In the genomic region with DNA sequence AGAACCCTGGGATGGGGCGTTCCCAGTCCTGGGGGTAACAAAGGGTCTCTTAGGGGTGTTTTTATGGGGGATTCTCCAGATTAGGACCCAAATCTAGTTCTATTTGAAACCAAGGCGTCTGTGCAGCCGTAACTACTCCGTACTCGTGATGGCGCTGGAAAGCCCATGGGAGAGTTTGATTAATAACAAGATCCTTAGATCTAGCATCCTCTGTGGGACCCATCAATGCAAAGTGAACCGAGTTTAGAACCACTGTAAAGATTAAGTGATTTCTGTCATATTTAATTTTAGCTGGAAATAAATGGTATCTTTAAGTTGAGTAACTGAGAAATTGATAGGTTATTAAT, we compare ENCODE assay signal across 14 mouse cellular contexts. TPM values are rescaled to one million over a fixed set of nuclear protein-coding genes. Genes with fewer than 3 reads are reported as not detected.
DNase-seq lines count a peak whose midpoint lies in the region; ATAC-seq and TF ChIP-seq lines count a peak whose summit lies in the region.
"Had no signal": no experiment of that assay in that cellular context is flagged by ENCODE, and none has a peak within 500 bp of the region (broad histone marks: within the 10 kb centered on the region; RNA-seq: fewer than 3 reads in every experiment).

No protein-coding gene starts in this region.

- H3K4me3 ChIP-seq in intestine, embryonic 14.5 days (ENCODE audit: low read depth, low read length) = no peak overlapping the region
- no peak overlapping the region for H3K4me3 ChIP-seq in intestine, postnatal 0 days (ENCODE audit: low read depth, low read length)
- H3K4me3 ChIP-seq in embryonic facial prominence, embryonic 13.5 days = no peak overlapping the region
- H3K4me3 ChIP-seq in hindbrain, embryonic 12.5 days = no peak overlapping the region
- no peak overlapping the region for H3K4me3 ChIP-seq in midbrain, embryonic 11.5 days (ENCODE audit: low read depth, low read length)

- ATAC-seq in intestine, embryonic 14.5 days (replicated peaks; ENCODE audit: low FRiP score, low TSS enrichment, low read depth) = peak; percentile 23; the same call in 1 of the 2 replicates
- ATAC-seq in intestine, postnatal 0 days = no peak
- ATAC-seq in embryonic facial prominence, embryonic 13.5 days (ENCODE audit: insufficient number of reproducible peaks, insufficient read depth, low FRiP score, low TSS enrichment, low read depth) = no peak
- no peak; the same call in 1 of the 2 replicates for ATAC-seq in hindbrain, embryonic 12.5 days (ENCODE audit: low FRiP score)
- ATAC-seq in midbrain, embryonic 11.5 days (ENCODE audit: low FRiP score) = peak; percentile 31; the same call in 1 of the 2 replicates

- no peak overlapping the region for H3K9ac ChIP-seq in intestine, embryonic 14.5 days (ENCODE audit: low read length)
- no peak overlapping the region for H3K9ac ChIP-seq in intestine, postnatal 0 days (ENCODE audit: low read depth, low read length)
- H3K9ac ChIP-seq in embryonic facial prominence, embryonic 13.5 days = peak overlapping the region; percentile 51; the same call in 1 of the 2 replicates
- no peak overlapping the region for H3K9ac ChIP-seq in hindbrain, embryonic 12.5 days
- H3K9ac ChIP-seq in midbrain, embryonic 11.5 days (ENCODE audit: low read length) = peak overlapping the region; percentile 60
- H3K9ac ChIP-seq: limb, embryonic 15.5 days had no signal

- H3K9me3 ChIP-seq in intestine, embryonic 14.5 days (ENCODE audit: control insufficient read depth, low read length) = no peaks in the 10 kb centered on the region
- no peaks in the 10 kb centered on the region for H3K9me3 ChIP-seq in intestine, postnatal 0 days (ENCODE audit: control insufficient read depth)
- no peaks in the 10 kb centered on the region for H3K9me3 ChIP-seq in embryonic facial prominence, embryonic 13.5 days
- H3K9me3 ChIP-seq in hindbrain, embryonic 12.5 days (replicated peaks) = no peaks in the 10 kb centered on the region
- no peaks in the 10 kb centered on the region for H3K9me3 ChIP-seq in midbrain, embryonic 11.5 days (ENCODE audit: control insufficient read depth, low read length)
- H3K9me3 ChIP-seq: limb, embryonic 15.5 days had no signal

- TF ChIP-seq CTCF in intestine, postnatal 0 days (IDR thresholded peaks at IDR 0.05; ENCODE audit: low read depth) = no peak

- no peaks in the 10 kb centered on the region for H3K27me3 ChIP-seq in intestine, embryonic 14.5 days (replicated peaks; ENCODE audit: control insufficient read depth, insufficient read depth, low read length)
- H3K27me3 ChIP-seq in intestine, postnatal 0 days (replicated peaks; ENCODE audit: control insufficient read depth, insufficient read depth, low read length) = no peaks in the 10 kb centered on the region
- no peaks in the 10 kb centered on the region for H3K27me3 ChIP-seq in embryonic facial prominence, embryonic 13.5 days
- no peaks in the 10 kb centered on the region for H3K27me3 ChIP-seq in hindbrain, embryonic 12.5 days
- H3K27me3 ChIP-seq in midbrain, embryonic 11.5 days (ENCODE audit: control insufficient read depth, insufficient read depth, low read length) = no peaks in the 10 kb centered on the region
- H3K27me3 ChIP-seq: limb, embryonic 15.5 days had no signal

- H3K36me3 ChIP-seq in intestine, embryonic 14.5 days (ENCODE audit: control insufficient read depth, insufficient read depth, low read length) = no peaks in the 10 kb centered on the region
- H3K36me3 ChIP-seq in intestine, postnatal 0 days (ENCODE audit: control insufficient read depth, insufficient read depth) = no peaks in the 10 kb centered on the region
- H3K36me3 ChIP-seq in embryonic facial prominence, embryonic 13.5 days = no peaks in the 10 kb centered on the region
- H3K36me3 ChIP-seq in hindbrain, embryonic 12.5 days = no peaks in the 10 kb centered on the region
- H3K36me3 ChIP-seq in midbrain, embryonic 11.5 days (ENCODE audit: control insufficient read depth, insufficient read depth, low read length) = no peaks in the 10 kb centered on the region
- H3K36me3 ChIP-seq: limb, embryonic 15.5 days had no signal

- no peak overlapping the region for H3K27ac ChIP-seq in intestine, embryonic 14.5 days (ENCODE audit: low read depth)
- H3K27ac ChIP-seq in intestine, postnatal 0 days (ENCODE audit: low read depth, low read length) = no peak overlapping the region
- H3K27ac ChIP-seq in embryonic facial prominence, embryonic 13.5 days = no peak overlapping the region
- no peak overlapping the region for H3K27ac ChIP-seq in hindbrain, embryonic 12.5 days
- H3K27ac ChIP-seq in midbrain, embryonic 11.5 days (ENCODE audit: low read depth, low read length) = no peak overlapping the region
- H3K27ac ChIP-seq: limb, embryonic 15.5 days had no signal

- DNase-seq in intestine, embryonic 14.5 days (ENCODE audit: low spot score) = no peak
- DNase-seq in midbrain, embryonic 11.5 days (ENCODE audit: low spot score, missing footprints) = no peak
- DNase-seq in ovary, postnatal 36 days (ENCODE audit: low spot score) = no peak
- DNase-seq in gastrocnemius, postnatal 4 days (ENCODE audit: low spot score in 2 of 2) = no peak
- DNase-seq in adrenal gland, postnatal 36 days = no peak

- no peaks in the 10 kb centered on the region for H3K4me1 ChIP-seq in intestine, embryonic 14.5 days (replicated peaks; ENCODE audit: control insufficient read depth, insufficient read depth, low read length)
- H3K4me1 ChIP-seq in intestine, postnatal 0 days (replicated peaks; ENCODE audit: control insufficient read depth, insufficient read depth, low read length) = no peaks in the 10 kb centered on the region
- peaks cover 4% of the 10 kb centered on the region; the same call in 1 of the 2 replicates for H3K4me1 ChIP-seq in embryonic facial prominence, embryonic 13.5 days
- 0 out of 2 replicates have a peak, but pooled peaks cover 2% of the 10 kb centered on the region for H3K4me1 ChIP-seq in hindbrain, embryonic 12.5 days
- H3K4me1 ChIP-seq in midbrain, embryonic 11.5 days (ENCODE audit: control insufficient read depth, insufficient read depth, low read length) = no peaks in the 10 kb centered on the region; the same call in 1 of the 2 replicates
- H3K4me1 ChIP-seq: limb, embryonic 15.5 days had no signal

- WGBS in intestine, embryonic 14.5 days = 77% methylated on average over 7 of the region's 7 CpGs
- WGBS in intestine, postnatal 0 days = 81% methylated on average over 7 of the region's 7 CpGs
- 73% methylated on average over 7 of the region's 7 CpGs for WGBS in embryonic facial prominence, embryonic 13.5 days
- WGBS in hindbrain, embryonic 12.5 days = 75% methylated on average over 7 of the region's 7 CpGs
- WGBS in midbrain, embryonic 11.5 days = 77% methylated on average over 7 of the region's 7 CpGs

- H3K4me2 ChIP-seq in intestine, embryonic 14.5 days (ENCODE audit: low read length) = no peak overlapping the region
- H3K4me2 ChIP-seq in intestine, postnatal 0 days (replicated peaks; ENCODE audit: low read depth) = no peak overlapping the region
- H3K4me2 ChIP-seq in embryonic facial prominence, embryonic 13.5 days = peak overlapping the region; percentile 42; the same call in 1 of the 2 replicates
- peak overlapping the region; percentile 40; the same call in 1 of the 2 replicates for H3K4me2 ChIP-seq in hindbrain, embryonic 12.5 days (replicated peaks)
- no peak overlapping the region for H3K4me2 ChIP-seq in midbrain, embryonic 11.5 days

RNA-seq across cellular contexts. Expression of gene 4930579F01Rik, which starts 5.1 kb away (rescaled TPM):
- polyA plus RNA-seq in intestine, embryonic 14.5 days (2014; fragmentation: Nextera tagmentation; extraction: Ambion mirVana) = 0.30 TPM in 1 of 2 replicates, not detected in the other
- 0.09 and 0.10 TPM in 2 replicates for polyA plus RNA-seq in intestine, postnatal 0 days (2015; fragmentation: Nextera tagmentation; extraction: Ambion mirVana)
- 0.74 and 0.81 TPM in 2 replicates for polyA plus RNA-seq in embryonic facial prominence, embryonic 13.5 days (2015; fragmentation: Nextera tagmentation; extraction: Ambion mirVana)
- not detected in 2 replicates for polyA plus RNA-seq in hindbrain, embryonic 12.5 days (2016; fragmentation: Nextera tagmentation; extraction: Ambion mirVana)
- not detected in 2 replicates for polyA plus RNA-seq in midbrain, embryonic 11.5 days (2014; fragmentation: Nextera tagmentation; extraction: Ambion mirVana)
- total RNA-seq in gastrocnemius, postnatal 4 days (2021) = not detected
- total RNA-seq in adrenal gland, postnatal 36 days (2021) = not detected
- total RNA-seq: adrenal gland, adult 2 months; layer of hippocampus, postnatal 25 days had no signal
- polyA plus RNA-seq: adrenal gland, adult 2 months; C2C12; inflammation-experienced regulatory T-cells, adult 6 months; limb, embryonic 15.5 days; spleen, adult 2 months had no signal

RNA-seq across cellular contexts. Expression of gene Adh7, which starts 18.9 kb away (rescaled TPM):
- not detected in 2 replicates for polyA plus RNA-seq in intestine, embryonic 14.5 days (2014; fragmentation: Nextera tagmentation; extraction: Ambion mirVana)
- 0.31 and 0.64 TPM in 2 replicates for polyA plus RNA-seq in intestine, postnatal 0 days (2015; fragmentation: Nextera tagmentation; extraction: Ambion mirVana)
- 3.1 and 3.6 TPM in 2 replicates for polyA plus RNA-seq in embryonic facial prominence, embryonic 13.5 days (2015; fragmentation: Nextera tagmentation; extraction: Ambion mirVana)
- polyA plus RNA-seq in hindbrain, embryonic 12.5 days (2016; fragmentation: Nextera tagmentation; extraction: Ambion mirVana) = 0.15 and 0.17 TPM in 2 replicates
- 0.11 and 0.16 TPM in 2 replicates for polyA plus RNA-seq in midbrain, embryonic 11.5 days (2014; fragmentation: Nextera tagmentation; extraction: Ambion mirVana)
- under 1 TPM; 0.47 to 0.52 TPM for total RNA-seq in gastrocnemius, postnatal 4 days (2021)
- total RNA-seq in adrenal gland, postnatal 36 days (2021) = 10 to 100 TPM in 1 of 2 experiments, 1 to 10 TPM in 1; 8.7 to 55.5 TPM
- polyA plus RNA-seq: inflammation-experienced regulatory T-cells, adult 6 months; spleen, adult 2 months had no signal

RNA-seq across cellular contexts. Expression of gene Mttp, which starts 53.9 kb away (rescaled TPM):
- polyA plus RNA-seq in intestine, embryonic 14.5 days (2014; fragmentation: Nextera tagmentation; extraction: Ambion mirVana) = 45.3 and 58.6 TPM in 2 replicates
- 930 and 998 TPM in 2 replicates for polyA plus RNA-seq in intestine, postnatal 0 days (2015; fragmentation: Nextera tagmentation; extraction: Ambion mirVana)
- 8.7 and 13.3 TPM in 2 replicates for polyA plus RNA-seq in embryonic facial prominence, embryonic 13.5 days (2015; fragmentation: Nextera tagmentation; extraction: Ambion mirVana)
- 10.0 and 11.1 TPM in 2 replicates for polyA plus RNA-seq in hindbrain, embryonic 12.5 days (2016; fragmentation: Nextera tagmentation; extraction: Ambion mirVana)
- 10.0 and 10.7 TPM in 2 replicates for polyA plus RNA-seq in midbrain, embryonic 11.5 days (2014; fragmentation: Nextera tagmentation; extraction: Ambion mirVana)
- 1 to 10 TPM; 3.9 to 4.2 TPM for total RNA-seq in gastrocnemius, postnatal 4 days (2021)
- 10 to 100 TPM in 1 of 2 experiments, 1 to 10 TPM in 1; 6.5 to 15.9 TPM for total RNA-seq in adrenal gland, postnatal 36 days (2021)

RNA-seq across cellular contexts. Expression of gene Trmt10a, which starts 55.4 kb away (rescaled TPM):
- 11.8 and 13.6 TPM in 2 replicates for polyA plus RNA-seq in intestine, embryonic 14.5 days (2014; fragmentation: Nextera tagmentation; extraction: Ambion mirVana)
- polyA plus RNA-seq in intestine, postnatal 0 days (2015; fragmentation: Nextera tagmentation; extraction: Ambion mirVana) = 4.3 and 4.7 TPM in 2 replicates
- polyA plus RNA-seq in embryonic facial prominence, embryonic 13.5 days (2015; fragmentation: Nextera tagmentation; extraction: Ambion mirVana) = 12.4 and 14.0 TPM in 2 replicates
- polyA plus RNA-seq in hindbrain, embryonic 12.5 days (2016; fragmentation: Nextera tagmentation; extraction: Ambion mirVana) = 11.8 and 11.9 TPM in 2 replicates
- 14.9 and 19.5 TPM in 2 replicates for polyA plus RNA-seq in midbrain, embryonic 11.5 days (2014; fragmentation: Nextera tagmentation; extraction: Ambion mirVana)
- total RNA-seq in gastrocnemius, postnatal 4 days (2021) = 1 to 10 TPM; 3.5 to 4.9 TPM
- total RNA-seq in adrenal gland, postnatal 36 days (2021) = 10 to 100 TPM; 12.9 to 13.1 TPM

Comparison
In these comparisons a context has a peak if more than half of its experiments do, and no peak if none do; other contexts are left out.
1. ATAC-seq: peak in intestine, embryonic 14.5 days (single experiment) and midbrain, embryonic 11.5 days (single experiment); none in intestine, postnatal 0 days (single experiment), embryonic facial prominence, embryonic 13.5 days (single experiment) and hindbrain, embryonic 12.5 days (single experiment).
2. RNA of gene Mttp, which starts 53.9 kb away (polyA plus RNA-seq): 930 to 998 TPM in intestine, postnatal 0 days; 45.3 to 58.6 TPM in intestine, embryonic 14.5 days, 10.0 to 10.7 TPM in midbrain, embryonic 11.5 days, 10.0 to 11.1 TPM in hindbrain, embryonic 12.5 days and 8.7 to 13.3 TPM in embryonic facial prominence, embryonic 13.5 days; every median in the first group is over 10 times any median in the second.
3. H3K4me2 ChIP-seq: peak in embryonic facial prominence, embryonic 13.5 days (single experiment) and hindbrain, embryonic 12.5 days (single experiment); none in intestine, embryonic 14.5 days (single experiment), intestine, postnatal 0 days (single experiment) and midbrain, embryonic 11.5 days (single experiment).
4. H3K9ac ChIP-seq: peak in embryonic facial prominence, embryonic 13.5 days (single experiment) and midbrain, embryonic 11.5 days (single experiment); none in intestine, embryonic 14.5 days (single experiment), intestine, postnatal 0 days (single experiment) and hindbrain, embryonic 12.5 days (single experiment).